Mouse (Mus musculus) hindbrain, embryonic 15.5 days (tissue): ENCODE data around the gene Sct. TPM values are rescaled to one million over a fixed set of nuclear protein-coding genes. Genes with fewer than 3 reads are reported as not detected.
A peak's percentile ranks its signal among the peaks of the same experiment; 100 is the strongest.
"Not testable (repeated sequence)": the region's sequence is repeated elsewhere in the genome, so short reads cannot be mapped to it uniquely, and the experiment has no call there.

Experiments
- ATAC-seq: fragments of 200-750 bp; cut with Nextera tagmentation; 2 replicates; pipeline ENCODE4 v1.8.0; 2017; ENCODE audit warnings: low read depth, moderate number of reproducible peaks, moderate TSS enrichment; ENCODE audit not compliant: low FRiP score
- H3K27ac ChIP-seq: fragments of 300-500 bp; sonication (generic); replicated peaks from 2 replicates; pipeline ENCODE4 v1.5.1; 2015; ENCODE audit warnings: mild to moderate bottlenecking, inconsistent platforms
- H3K27me3 ChIP-seq: fragments of 300-500 bp; sonication (generic); 2 replicates; pipeline ENCODE4 v1.6.1; 2015; ENCODE audit warnings: control low read depth, inconsistent platforms
- H3K36me3 ChIP-seq: fragments of 300-500 bp; sonication (generic); 2 replicates; pipeline ENCODE4 v1.6.1; 2015; ENCODE audit warnings: control low read depth, inconsistent platforms
- H3K4me1 ChIP-seq: fragments of 300-500 bp; sonication (generic); replicated peaks from 2 replicates; pipeline ENCODE4 v1.6.1; 2015; ENCODE audit warnings: control low read depth, inconsistent platforms
- H3K4me2 ChIP-seq: fragments of 300-500 bp; sonication (generic); 2 replicates; pipeline ENCODE4 v1.6.1; 2015; ENCODE audit warnings: moderate library complexity, mild to moderate bottlenecking, inconsistent platforms
- H3K4me3 ChIP-seq: fragments of 300-500 bp; sonication (generic); 2 replicates; pipeline ENCODE4 v1.5.1; 2015; ENCODE audit warnings: mild to moderate bottlenecking, inconsistent platforms
- H3K9ac ChIP-seq: fragments of 300-500 bp; sonication (generic); 2 replicates; pipeline ENCODE4 v1.6.1; 2015; ENCODE audit warnings: inconsistent platforms
- H3K9me3 ChIP-seq: fragments of 300-500 bp; sonication (generic); 2 replicates; pipeline ENCODE4 v1.6.1; 2016; ENCODE audit warnings: control low read depth, inconsistent platforms
- WGBS: fragments of 180-500 bp; shearing (Covaris S2); methylation state at CpG from one replicate; pipeline ENCODE4 v1.1.7; 2015; 5-methylcytosine and 5-hydroxymethylcytosine counted together
- polyA plus RNA-seq: library from polyadenylated mRNA; unstranded; fragments of >200 nt; fragmentation: Nextera tagmentation; extraction: Ambion mirVana; gene quantifications from 2 replicates; pipeline ENCODE4 v1.2.1, GENCODE M21; 2015

Gene Sct
- polyA plus RNA-seq, 1 experiment from 2014 or later: 2.8 TPM

DNA sequence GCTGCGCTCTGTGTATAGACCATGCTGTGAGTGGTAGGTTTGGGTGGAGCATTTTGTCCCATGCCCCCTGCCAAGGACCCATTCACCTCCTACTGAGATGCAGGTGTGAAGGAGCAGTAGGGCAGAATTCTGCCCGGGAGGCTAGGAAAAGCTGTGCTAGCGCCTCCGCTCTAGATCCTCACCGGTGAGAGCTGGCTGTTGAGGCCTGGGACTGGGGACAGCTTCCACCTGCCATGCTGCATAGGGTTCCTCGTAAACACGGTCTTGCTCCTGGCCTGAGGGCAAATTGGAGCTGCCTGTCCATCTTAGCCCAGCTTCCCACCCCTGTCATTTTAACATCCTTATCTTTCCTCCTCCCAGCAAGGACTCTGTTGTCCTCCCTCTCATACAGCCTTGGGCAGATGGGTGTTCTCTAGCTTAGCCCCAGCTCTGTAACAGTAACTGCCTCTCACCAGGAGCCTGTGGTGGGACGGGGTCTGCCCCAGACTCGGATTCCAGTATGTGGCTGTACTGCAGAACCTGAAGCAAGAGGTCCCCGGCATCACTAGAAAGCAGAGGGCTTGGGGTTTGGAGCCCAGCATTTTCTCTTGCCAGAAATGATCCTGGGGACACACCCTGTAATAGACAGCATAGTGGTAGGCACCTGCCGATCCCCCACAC is 14.8 kb downstream of the Sct start:
- peaks cover 8% of the 10 kb centered on the region for H3K4me1 ChIP-seq
- 67% methylated on average over 11 of the region's 11 CpGs for WGBS
- no peak overlapping the region for H3K4me2 ChIP-seq
- no peak for ATAC-seq
- no peak overlapping the region for H3K27ac ChIP-seq
- no peak overlapping the region for H3K4me3 ChIP-seq
- no peaks in the 10 kb centered on the region for H3K9me3 ChIP-seq
- H3K9ac ChIP-seq: no peak overlapping the region
- H3K27me3 ChIP-seq: no peaks in the 10 kb centered on the region
- H3K36me3 ChIP-seq: peaks cover 51% of the 10 kb centered on the region

DNA sequence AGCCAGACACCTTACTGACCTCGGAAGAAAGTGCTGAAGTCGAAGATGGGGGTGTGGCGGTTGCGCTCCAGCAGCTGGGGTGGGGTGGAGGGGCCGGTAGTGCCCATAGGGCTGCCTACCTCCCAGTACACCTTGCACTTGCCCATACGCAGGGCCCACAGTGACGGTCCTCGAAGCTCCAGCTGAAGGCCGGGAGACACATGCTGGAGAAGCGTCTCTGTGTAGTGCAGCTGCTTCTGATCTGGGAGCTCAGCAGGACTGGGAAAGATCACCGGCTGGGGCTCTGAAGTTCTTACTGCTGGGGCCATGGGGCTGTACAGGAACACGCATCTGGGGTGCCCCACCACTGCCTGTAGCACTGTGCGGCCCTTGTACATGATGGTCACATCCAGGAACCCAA is 15.3 kb downstream of the Sct start:
- H3K9ac ChIP-seq: no peak overlapping the region
- H3K27me3 ChIP-seq: no peaks in the 10 kb centered on the region
- no peak overlapping the region for H3K27ac ChIP-seq
- H3K4me1 ChIP-seq: peaks cover 8% of the 10 kb centered on the region
- peaks cover 56% of the 10 kb centered on the region for H3K36me3 ChIP-seq
- H3K4me3 ChIP-seq: no peak overlapping the region
- no peaks in the 10 kb centered on the region for H3K9me3 ChIP-seq
- 89% methylated on average over 13 of the region's 13 CpGs for WGBS
- no peak overlapping the region for H3K4me2 ChIP-seq
- no peak for ATAC-seq

DNA sequence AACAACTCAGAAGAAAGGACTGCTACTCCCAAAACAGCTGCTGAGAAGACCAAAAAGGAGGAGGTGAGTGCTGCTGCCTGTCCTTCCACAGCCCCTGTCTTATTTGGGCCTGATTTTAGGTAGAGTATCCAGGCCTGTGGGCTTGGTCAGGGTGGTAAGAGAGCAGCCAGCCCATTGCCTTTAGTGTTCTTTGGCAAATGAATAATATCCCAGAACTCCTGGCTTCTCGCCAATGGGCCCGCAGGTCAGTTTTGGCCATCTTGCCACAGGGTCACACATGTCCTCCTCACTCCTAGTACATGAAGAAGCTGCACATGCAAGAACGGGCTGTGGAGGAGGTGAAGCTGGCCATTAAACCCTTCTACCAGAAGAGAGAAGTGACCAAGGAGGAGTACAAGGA is 17.5 kb downstream of the Sct start:
- H3K36me3 ChIP-seq: peaks cover 78% of the 10 kb centered on the region
- H3K4me3 ChIP-seq: no peak overlapping the region
- H3K27ac ChIP-seq: no peak overlapping the region
- H3K9me3 ChIP-seq: no peaks in the 10 kb centered on the region
- no peaks in the 10 kb centered on the region for H3K27me3 ChIP-seq
- H3K4me2 ChIP-seq: no peak overlapping the region
- 89% methylated on average over 3 of the region's 3 CpGs for WGBS
- no peak overlapping the region for H3K9ac ChIP-seq
- H3K4me1 ChIP-seq: peaks cover 8% of the 10 kb centered on the region
- no peak for ATAC-seq

DNA sequence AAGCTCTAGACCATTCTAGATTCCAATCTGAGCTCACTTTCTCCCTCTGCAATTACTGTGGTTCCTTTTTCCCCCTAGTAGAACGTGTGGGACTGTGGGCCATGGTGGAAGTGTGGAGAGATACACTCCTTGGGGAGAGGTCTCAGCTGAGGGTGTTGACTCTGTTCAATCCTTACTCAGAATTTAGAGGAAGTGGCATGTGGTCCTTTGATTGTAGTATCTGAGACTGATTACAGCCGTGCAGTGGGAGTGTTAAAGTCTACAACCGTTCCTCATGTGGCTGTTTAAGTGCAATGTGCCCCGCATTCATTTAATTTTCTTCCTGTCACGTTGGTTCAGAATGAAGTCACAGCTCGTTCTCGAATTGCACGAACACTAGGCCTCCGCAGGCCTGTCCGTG is 22.8 kb downstream of the Sct start:
- no peak for ATAC-seq
- no peak overlapping the region for H3K4me3 ChIP-seq
- H3K9ac ChIP-seq: no peak overlapping the region
- no peaks in the 10 kb centered on the region for H3K4me1 ChIP-seq
- H3K4me2 ChIP-seq: no peak overlapping the region
- peaks cover 81% of the 10 kb centered on the region for H3K36me3 ChIP-seq
- WGBS: 93% methylated on average over 10 of the region's 10 CpGs
- no peak overlapping the region for H3K27ac ChIP-seq
- H3K9me3 ChIP-seq: no peaks in the 10 kb centered on the region
- H3K27me3 ChIP-seq: no peaks in the 10 kb centered on the region

DNA sequence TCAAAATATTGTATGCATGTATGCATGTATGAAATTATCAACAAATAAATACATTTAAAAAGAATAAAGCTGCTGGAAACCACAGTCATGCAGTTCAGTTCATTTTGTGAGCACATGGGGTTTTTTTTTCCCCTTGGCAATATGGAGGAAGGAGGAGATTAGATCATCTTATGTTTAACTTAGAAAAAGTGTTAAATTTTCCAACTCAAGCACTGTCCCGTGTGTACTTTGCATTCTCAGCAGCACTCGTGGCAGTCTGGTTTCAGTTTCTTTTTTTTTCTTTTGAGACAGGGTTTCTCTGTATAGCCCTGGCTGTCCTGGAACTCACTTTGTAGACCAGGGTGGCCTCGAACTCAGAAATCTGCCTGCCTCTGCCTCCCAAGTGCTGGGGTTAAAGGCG is 28.4 kb downstream of the Sct start:
- not testable (repeated sequence) for H3K4me3 ChIP-seq, H3K9me3 ChIP-seq, ATAC-seq, H3K9ac ChIP-seq, H3K4me2 ChIP-seq, H3K4me1 ChIP-seq, H3K27ac ChIP-seq, H3K27me3 ChIP-seq
- 93% methylated on average over 4 of the region's 4 CpGs for WGBS
- H3K36me3 ChIP-seq: peaks cover 73% of the 10 kb centered on the region

DNA sequence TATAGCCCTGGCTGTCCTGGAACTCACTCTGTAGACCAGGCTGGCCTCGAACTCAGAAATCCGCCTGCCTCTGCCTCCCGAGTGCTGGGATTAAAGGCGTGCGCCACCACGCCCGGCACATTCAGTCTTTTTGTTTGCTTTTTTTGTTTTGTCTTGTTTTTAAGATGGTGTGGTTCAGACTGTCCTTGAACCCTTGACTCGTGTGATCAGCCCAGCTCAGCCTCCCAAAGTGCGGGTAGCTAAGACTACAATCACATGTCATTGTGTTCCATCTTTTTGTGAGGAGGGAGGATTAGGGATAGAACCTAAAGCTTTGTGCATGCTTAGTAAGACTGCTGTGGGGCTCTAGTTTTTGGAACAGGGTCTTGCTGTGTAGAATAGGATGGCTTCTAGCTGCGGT is 47.4 kb downstream of the Sct start:
- H3K4me1 ChIP-seq: peaks cover 26% of the 10 kb centered on the region
- no peaks in the 10 kb centered on the region for H3K27me3 ChIP-seq
- WGBS: 94% methylated on average over 10 of the region's 10 CpGs
- H3K9ac ChIP-seq: no peak overlapping the region
- ATAC-seq: no peak
- H3K4me2 ChIP-seq: no peak overlapping the region
- no peaks in the 10 kb centered on the region for H3K9me3 ChIP-seq
- no peak overlapping the region for H3K4me3 ChIP-seq
- no peak overlapping the region for H3K27ac ChIP-seq
- H3K36me3 ChIP-seq: peaks cover 53% of the 10 kb centered on the region

DNA sequence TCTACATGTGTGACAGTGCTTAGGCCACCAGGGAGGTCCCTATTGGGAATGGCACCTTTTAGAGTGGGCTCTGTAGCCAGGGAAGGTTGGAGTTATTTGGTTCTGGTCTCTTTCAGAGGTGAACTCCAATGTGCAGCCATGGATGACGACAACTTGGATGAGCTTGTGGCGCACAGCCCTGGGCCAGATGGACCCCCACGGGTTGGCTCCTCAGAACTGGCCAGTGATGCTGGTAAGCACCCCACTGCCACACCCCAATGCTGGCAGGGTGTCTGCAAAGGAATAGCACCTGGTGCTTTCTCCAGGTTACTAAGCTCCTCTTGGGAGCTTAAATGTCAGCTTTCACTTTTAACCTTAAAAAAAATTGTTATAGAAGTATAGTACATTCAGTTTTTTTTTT is 47.8 kb downstream of the Sct start:
- no peak overlapping the region for H3K4me2 ChIP-seq
- no peaks in the 10 kb centered on the region for H3K9me3 ChIP-seq
- no peaks in the 10 kb centered on the region for H3K27me3 ChIP-seq
- 92% methylated on average over 3 of the region's 3 CpGs for WGBS
- no peak overlapping the region for H3K4me3 ChIP-seq
- H3K9ac ChIP-seq: no peak overlapping the region
- peaks cover 26% of the 10 kb centered on the region for H3K4me1 ChIP-seq
- ATAC-seq: no peak
- H3K36me3 ChIP-seq: peaks cover 50% of the 10 kb centered on the region
- H3K27ac ChIP-seq: no peak overlapping the region

DNA sequence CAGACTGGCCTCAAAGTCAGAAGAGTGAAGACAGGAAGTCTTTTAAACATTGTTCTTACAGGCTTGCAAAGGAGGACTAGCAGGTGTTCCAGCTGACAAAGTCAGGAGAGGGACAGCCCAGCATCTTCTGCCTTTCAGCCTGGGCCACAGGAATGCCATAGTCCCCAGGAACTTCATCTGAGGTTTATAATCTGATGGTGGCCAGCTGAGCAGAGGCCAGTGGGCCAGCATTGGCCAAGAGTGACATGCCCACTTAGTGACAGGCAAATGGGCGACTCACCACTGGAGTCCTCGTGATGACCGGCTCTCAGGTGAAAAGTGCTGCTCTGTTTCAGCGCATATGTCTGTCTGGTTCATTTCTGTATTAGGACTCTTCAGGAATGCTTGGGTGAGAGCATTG is 48.4 kb downstream of the Sct start:
- Histone ChIP-seq H3K27ac (no peak overlapping the region), H3K4me2 (peak overlapping the region; percentile 95; the same call in 1 of the 2 replicates), H3K4me3 (no peak overlapping the region), H3K36me3 (peaks cover 45% of the 10 kb centered on the region), H3K4me1 (peaks cover 26% of the 10 kb centered on the region), H3K27me3 (no peaks in the 10 kb centered on the region), H3K9me3 (no peaks in the 10 kb centered on the region), H3K9ac (no peak overlapping the region)
- no peak for ATAC-seq
- WGBS: 100% methylated on average over 4 of the region's 4 CpGs

DNA sequence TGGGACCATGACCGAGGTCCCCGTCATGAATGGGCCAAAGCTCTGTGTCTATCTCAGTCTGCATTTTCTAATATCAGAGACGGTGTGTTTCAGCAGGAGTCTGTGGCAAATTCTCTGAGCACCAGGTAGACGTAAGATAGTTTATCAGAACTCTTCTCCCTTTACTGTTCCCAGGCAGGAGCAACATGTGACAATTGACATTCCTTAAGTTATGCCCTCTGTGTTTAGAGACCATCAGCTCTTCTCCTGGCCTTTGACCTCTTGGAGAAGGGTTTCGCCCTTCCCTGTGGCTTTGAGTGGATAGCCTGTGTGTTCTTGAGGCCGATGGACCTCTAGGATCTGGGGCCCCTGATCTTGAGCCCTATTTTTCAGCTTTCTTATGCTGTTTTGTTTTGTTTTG is 49.2 kb downstream of the Sct start:
- Histone ChIP-seq H3K27me3 (no peaks in the 10 kb centered on the region), H3K4me2 (peak overlapping the region; percentile 95), H3K36me3 (peaks cover 36% of the 10 kb centered on the region), H3K9ac (peak overlapping the region; percentile 94), H3K27ac (no peak overlapping the region), H3K4me1 (peaks cover 26% of the 10 kb centered on the region), H3K4me3 (peak overlapping the region; percentile 94), H3K9me3 (no peaks in the 10 kb centered on the region)
- ATAC-seq: no peak
- 63% methylated on average over 6 of the region's 6 CpGs for WGBS

Other genes starting within 250 kb of the Sct start
- gene B4galnt4, start 218.0 kb downstream of the Sct start, polyA plus RNA-seq: 45.6 and 57.3 TPM in 2 replicates
- 0.25 and 0.29 TPM in 2 replicates for gene Pkp3, start 200.9 kb downstream of the Sct start, polyA plus RNA-seq
- 3.2 and 3.3 TPM in 2 replicates for gene Sigirr, start 178.6 kb downstream of the Sct start, polyA plus RNA-seq
- gene Ano9, start 161.3 kb downstream of the Sct start, polyA plus RNA-seq: 0.41 and 0.47 TPM in 2 replicates
- gene Ptdss2, start 156.8 kb downstream of the Sct start, polyA plus RNA-seq: 80.2 and 97.6 TPM in 2 replicates
- 49.5 and 53.2 TPM in 2 replicates for gene Rnh1, start 106.3 kb downstream of the Sct start, polyA plus RNA-seq
- 182 and 186 TPM in 2 replicates for gene Hras, start 85.1 kb downstream of the Sct start, polyA plus RNA-seq
- 8.8 and 11.2 TPM in 2 replicates for gene Lrrc56, start 85.0 kb downstream of the Sct start, polyA plus RNA-seq
- gene Lmntd2, start 65.1 kb downstream of the Sct start, polyA plus RNA-seq: 0.68 and 0.70 TPM in 2 replicates
- gene Rassf7, start 63.3 kb downstream of the Sct start, polyA plus RNA-seq: 24.5 and 25.7 TPM in 2 replicates
- 66.1 and 71.7 TPM in 2 replicates for gene Phrf1, start 50.3 kb downstream of the Sct start, polyA plus RNA-seq
- gene Irf7, start 12.7 kb downstream of the Sct start, polyA plus RNA-seq: 1.5 and 6.1 TPM in 2 replicates
- gene Cdhr5, start 2.3 kb downstream of the Sct start, polyA plus RNA-seq: not detected in 2 replicates
- 0.64 and 0.90 TPM in 2 replicates for gene Drd4, start 12.9 kb upstream of the Sct start, polyA plus RNA-seq
- gene Deaf1, start 48.6 kb upstream of the Sct start, polyA plus RNA-seq: 169 and 205 TPM in 2 replicates
- 54.7 and 58.8 TPM in 2 replicates for gene Tmem80, start 48.6 kb upstream of the Sct start, polyA plus RNA-seq
- 1.00 and 1.2 TPM in 2 replicates for gene Eps8l2, start 59.7 kb upstream of the Sct start, polyA plus RNA-seq
- gene Taldo1, start 113.1 kb upstream of the Sct start, polyA plus RNA-seq: 286 and 298 TPM in 2 replicates
- gene Gatd1, start 135.0 kb upstream of the Sct start, polyA plus RNA-seq: 52.5 and 53.3 TPM in 2 replicates
- 153 and 184 TPM in 2 replicates for gene Cend1, start 150.4 kb upstream of the Sct start, polyA plus RNA-seq
- 94.0 and 107 TPM in 2 replicates for gene Slc25a22, start 158.8 kb upstream of the Sct start, polyA plus RNA-seq
- gene Pidd1, start 164.9 kb upstream of the Sct start, polyA plus RNA-seq: 3.9 and 4.5 TPM in 2 replicates
- gene Rplp2, start 168.2 kb upstream of the Sct start, polyA plus RNA-seq: 674 and 754 TPM in 2 replicates
- gene Pnpla2, start 176.1 kb upstream of the Sct start, polyA plus RNA-seq: 19.7 and 19.8 TPM in 2 replicates
- gene Cracr2b, start 182.0 kb upstream of the Sct start, polyA plus RNA-seq: 7.1 and 9.5 TPM in 2 replicates
- 20.6 and 20.7 TPM in 2 replicates for gene Cd151, start 188.3 kb upstream of the Sct start, polyA plus RNA-seq
- 85.9 and 86.2 TPM in 2 replicates for gene Polr2l, start 196.0 kb upstream of the Sct start, polyA plus RNA-seq
- gene Tspan4, start 196.1 kb upstream of the Sct start, polyA plus RNA-seq: 63.2 and 66.7 TPM in 2 replicates